Mouse (Mus musculus) naive thymus-derived CD4-positive, alpha-beta T cell, adult 5 months (primary cell): ENCODE results near the gene Lbx1. TPM values are rescaled to one million over a fixed set of nuclear protein-coding genes. Genes with fewer than 3 reads are reported as not detected.

ENCODE experiments used
- polyA plus RNA-seq: library from polyadenylated mRNA; unstranded; fragments of 100-300 nt; shearing (Covaris generic); gene quantifications from one replicate; pipeline ENCODE4 v1.2.1, GENCODE M21; 2017

The Lbx1 gene
- not detected for polyA plus RNA-seq

GRCm38 (mm10) chr19:45235766-45236362 is at the start of gene Lbx1:
Lbx1 (minus strand) TSS chr19:45235812.

Other genes starting within 250 kb of the Lbx1 start
- gene Sema4g, start 246.7 kb downstream of the Lbx1 start, polyA plus RNA-seq = not detected
- 9.9 TPM for gene Twnk, start 230.1 kb downstream of the Lbx1 start, polyA plus RNA-seq
- 52.8 TPM for gene Mrpl43, start 229.4 kb downstream of the Lbx1 start, polyA plus RNA-seq
- gene Lzts2, start 221.4 kb downstream of the Lbx1 start, polyA plus RNA-seq = 3.7 TPM
- gene Pdzd7, start 190.1 kb downstream of the Lbx1 start, polyA plus RNA-seq = not detected
- 58.2 TPM for gene Sfxn3, start 188.3 kb downstream of the Lbx1 start, polyA plus RNA-seq
- gene Kazald1, start 160.6 kb downstream of the Lbx1 start, polyA plus RNA-seq = 0.42 TPM
- gene Tlx1, start 85.1 kb downstream of the Lbx1 start, polyA plus RNA-seq = not detected
- 21.8 TPM for gene Btrc, start 127.9 kb upstream of the Lbx1 start, polyA plus RNA-seq